Mouse (Mus musculus) embryonic facial prominence, embryonic 15.5 days (tissue): Measurements from ENCODE around the gene Tent4a. TPM values are rescaled to one million over a fixed set of nuclear protein-coding genes. Genes with fewer than 3 reads are reported as not detected.

ENCODE experiments used
- ATAC-seq: fragments of 200-750 bp; cut with Nextera tagmentation; 2 replicates; pipeline ENCODE4 v1.8.0; 2017; ENCODE audit warnings: low read depth, moderate TSS enrichment; ENCODE audit not compliant: insufficient number of reproducible peaks, low FRiP score, low TSS enrichment
- H3K27ac ChIP-seq: fragments of 300-500 bp; sonication (generic); replicated peaks from 2 replicates; pipeline ENCODE4 v1.5.1; 2015; ENCODE audit warnings: mild to moderate bottlenecking, inconsistent platforms
- H3K27me3 ChIP-seq: fragments of 300-500 bp; sonication (generic); 2 replicates; pipeline ENCODE4 v1.6.1; 2015; ENCODE audit warnings: inconsistent platforms
- H3K36me3 ChIP-seq: fragments of 300-500 bp; sonication (generic); 2 replicates; pipeline ENCODE4 v1.6.1; 2015; ENCODE audit warnings: mild to moderate bottlenecking, inconsistent platforms
- H3K4me1 ChIP-seq: fragments of 300-500 bp; sonication (generic); 2 replicates; pipeline ENCODE4 v1.6.1; 2015; ENCODE audit warnings: inconsistent platforms
- H3K4me2 ChIP-seq: fragments of 300-500 bp; sonication (generic); replicated peaks from 2 replicates; pipeline ENCODE4 v1.6.1; 2015; ENCODE audit warnings: mild to moderate bottlenecking, inconsistent platforms
- H3K4me3 ChIP-seq: fragments of 300-500 bp; sonication (generic); replicated peaks from 2 replicates; pipeline ENCODE4 v1.5.1; 2015; ENCODE audit warnings: mild to moderate bottlenecking, inconsistent platforms
- H3K9ac ChIP-seq: fragments of 300-500 bp; sonication (generic); 2 replicates; pipeline ENCODE4 v1.6.1; 2015; ENCODE audit warnings: inconsistent platforms
- H3K9me3 ChIP-seq: fragments of 300-500 bp; sonication (generic); replicated peaks from 2 replicates; pipeline ENCODE4 v1.6.1; 2016; ENCODE audit warnings: inconsistent platforms
- WGBS: fragments of 180-500 bp; shearing (Covaris S2); methylation state at CpG from one replicate; pipeline ENCODE4 v1.1.7; 2015; 5-methylcytosine and 5-hydroxymethylcytosine counted together
- polyA plus RNA-seq: library from polyadenylated mRNA; unstranded; fragments of >200 nt; fragmentation: Nextera tagmentation; extraction: Ambion mirVana; gene quantifications from 2 replicates; pipeline ENCODE4 v1.2.1, GENCODE M21; 2015

The Tent4a gene
- polyA plus RNA-seq, 1 experiment from 2014 or later, result 6.0 TPM

DNA sequence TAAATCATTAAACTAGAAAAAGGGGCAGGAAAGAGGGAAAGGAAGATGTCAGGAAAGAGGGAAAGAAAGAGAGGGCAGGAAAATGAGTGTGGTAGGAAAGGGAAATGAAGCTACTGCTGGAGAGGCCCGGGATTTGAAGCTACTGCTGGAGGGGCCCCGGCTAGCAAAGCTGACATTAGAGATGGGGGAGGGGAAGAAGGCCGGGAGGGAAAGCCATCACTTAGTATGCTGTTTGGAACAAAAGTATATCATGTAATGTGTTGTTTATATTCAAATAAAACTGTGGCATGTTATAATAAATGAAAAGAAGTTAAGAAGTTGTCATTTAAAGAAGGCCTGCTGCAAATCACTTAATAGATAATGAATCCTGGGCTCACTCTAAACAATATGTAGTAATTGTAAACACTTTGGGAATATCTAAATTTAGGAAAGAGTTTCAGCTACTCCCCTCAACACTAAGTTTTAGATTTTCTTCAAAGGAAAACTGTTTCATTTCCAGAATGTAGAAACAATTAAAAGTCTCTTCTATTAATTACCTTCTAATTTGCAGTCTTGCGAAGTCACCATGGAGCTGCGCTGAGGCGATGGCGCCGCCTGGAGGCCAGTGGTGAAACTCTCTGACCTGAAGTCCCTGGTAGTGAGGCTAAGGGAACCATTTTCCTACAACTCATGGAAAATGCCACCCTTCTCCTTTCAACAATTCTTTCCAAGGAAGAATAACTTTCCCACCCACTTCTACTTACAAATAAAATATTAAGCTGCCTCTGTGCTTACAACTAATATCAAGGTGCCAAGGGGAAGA, 74.6 kb downstream of the Tent4a start:
- Histone ChIP-seq H3K4me2 (no peak overlapping the region), H3K4me3 (no peak overlapping the region), H3K27ac (no peak overlapping the region), H3K27me3 (no peaks in the 10 kb centered on the region), H3K4me1 (no peaks in the 10 kb centered on the region), H3K9ac (no peak overlapping the region), H3K36me3 (no peaks in the 10 kb centered on the region), H3K9me3 (no peaks in the 10 kb centered on the region)
- WGBS, result 16% methylated on average over 8 of the region's 8 CpGs
- ATAC-seq, result no peak

DNA sequence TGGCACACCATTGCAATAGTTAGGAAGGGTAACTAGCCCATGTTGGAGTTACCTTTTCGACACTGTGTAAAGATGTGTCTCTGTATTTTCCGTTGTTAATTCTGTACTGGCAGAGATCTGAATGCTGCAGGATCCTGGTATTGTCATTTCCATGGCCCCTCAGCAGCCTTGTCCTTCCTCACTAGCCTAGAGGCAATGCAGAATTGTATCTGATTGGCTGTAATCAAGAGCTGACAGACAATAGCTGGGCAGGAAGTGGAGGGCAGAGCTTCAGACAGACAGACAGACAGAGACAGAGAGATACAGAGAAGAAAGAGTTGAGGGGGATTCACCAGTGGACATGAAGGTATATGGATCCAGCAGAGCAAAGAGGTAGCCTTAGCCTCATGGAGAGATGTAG, 75.5 kb downstream of the Tent4a start:
- ATAC-seq, result no peak

DNA sequence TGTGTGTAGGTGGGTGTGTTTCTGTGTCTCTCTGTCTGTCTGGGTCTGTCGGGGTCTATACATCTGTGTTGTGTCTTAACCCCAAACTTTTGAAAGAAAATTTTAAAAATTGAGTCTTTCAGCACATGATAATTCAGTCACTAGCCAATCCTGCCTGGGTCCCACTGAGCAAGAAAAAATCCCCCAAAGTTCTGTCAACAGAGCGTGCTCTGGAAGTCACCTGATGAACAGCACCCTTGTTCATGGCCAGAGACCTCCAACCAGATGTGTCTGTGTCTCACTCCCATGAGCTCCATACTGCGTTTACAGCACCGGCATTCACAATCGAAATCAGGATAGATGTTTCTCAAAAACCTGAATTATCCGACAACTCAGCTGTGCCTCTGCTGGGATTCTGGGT, 76.0 kb downstream of the Tent4a start:
- no peak overlapping the region for H3K4me2 ChIP-seq
- 88% methylated on average over 6 of the region's 6 CpGs for WGBS
- no peaks in the 10 kb centered on the region for H3K4me1 ChIP-seq
- H3K27ac ChIP-seq, result no peak overlapping the region
- H3K4me3 ChIP-seq, result no peak overlapping the region
- no peak overlapping the region for H3K9ac ChIP-seq
- H3K9me3 ChIP-seq, result no peaks in the 10 kb centered on the region
- no peaks in the 10 kb centered on the region for H3K36me3 ChIP-seq
- no peaks in the 10 kb centered on the region for H3K27me3 ChIP-seq
- ATAC-seq, result no peak

More for the DNA sequence above, 75.5 kb downstream of the Tent4a start:
- no peaks in the 10 kb centered on the region for H3K36me3 ChIP-seq
- no peaks in the 10 kb centered on the region for H3K27me3 ChIP-seq
- H3K4me2 ChIP-seq, result no peak overlapping the region
- WGBS, result 86% methylated on average over 2 of the region's 2 CpGs
- H3K4me3 ChIP-seq, result no peak overlapping the region
- H3K9me3 ChIP-seq, result no peaks in the 10 kb centered on the region
- H3K4me1 ChIP-seq, result no peaks in the 10 kb centered on the region
- H3K27ac ChIP-seq, result no peak overlapping the region
- no peak overlapping the region for H3K9ac ChIP-seq

DNA sequence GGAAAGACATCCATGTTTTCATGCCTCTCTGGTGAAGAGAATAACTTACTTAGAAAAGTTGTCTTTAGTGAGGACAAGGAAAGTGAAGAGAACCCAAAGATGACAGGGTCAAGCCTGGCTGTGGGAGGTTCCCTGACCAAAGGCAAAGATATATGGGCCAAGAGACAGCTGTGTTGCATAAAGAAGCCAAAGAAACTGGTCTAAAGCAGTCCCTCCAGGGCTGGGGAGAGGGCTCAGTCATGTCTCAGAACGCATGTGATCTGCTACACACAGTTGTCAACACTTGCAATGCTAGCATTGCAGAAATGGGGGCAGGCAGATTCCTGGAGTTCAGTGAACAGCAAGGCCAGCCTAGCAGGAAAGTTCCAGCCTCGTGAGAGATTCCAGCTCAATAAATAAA, 77.3 kb downstream of the Tent4a start:
- Histone ChIP-seq H3K36me3 (no peaks in the 10 kb centered on the region), H3K9me3 (no peaks in the 10 kb centered on the region), H3K9ac (no peak overlapping the region), H3K4me2 (no peak overlapping the region), H3K27me3 (no peaks in the 10 kb centered on the region), H3K4me1 (no peaks in the 10 kb centered on the region), H3K4me3 (no peak overlapping the region), H3K27ac (no peak overlapping the region)
- 67% methylated on average over 2 of the region's 2 CpGs for WGBS
- no peak for ATAC-seq

DNA sequence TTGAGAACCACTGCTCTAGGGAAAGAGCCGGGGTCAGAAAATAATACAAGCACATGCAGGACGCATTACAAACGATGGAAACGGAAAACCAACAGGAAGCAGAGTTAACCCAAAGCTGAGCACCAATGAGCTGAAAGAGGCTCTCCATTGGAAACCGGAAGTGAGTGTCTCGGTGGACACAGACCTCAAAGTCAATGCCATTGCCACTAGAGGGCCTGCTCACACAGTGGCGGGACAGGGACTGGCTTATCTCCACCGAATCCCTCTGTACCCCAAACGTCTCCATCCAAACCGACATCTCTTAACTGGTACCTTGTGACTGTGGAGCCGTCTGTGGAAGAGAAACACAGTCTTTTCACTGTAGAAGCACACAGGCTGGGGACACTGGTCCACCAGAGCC, 77.8 kb downstream of the Tent4a start:
- no peaks in the 10 kb centered on the region for H3K36me3 ChIP-seq
- H3K4me2 ChIP-seq, result no peak overlapping the region
- H3K27ac ChIP-seq, result no peak overlapping the region
- 75% methylated on average over 11 of the region's 11 CpGs for WGBS
- no peaks in the 10 kb centered on the region for H3K9me3 ChIP-seq
- H3K4me1 ChIP-seq, result no peaks in the 10 kb centered on the region
- no peak for ATAC-seq
- H3K4me3 ChIP-seq, result no peak overlapping the region
- no peak overlapping the region for H3K9ac ChIP-seq
- no peaks in the 10 kb centered on the region for H3K27me3 ChIP-seq

DNA sequence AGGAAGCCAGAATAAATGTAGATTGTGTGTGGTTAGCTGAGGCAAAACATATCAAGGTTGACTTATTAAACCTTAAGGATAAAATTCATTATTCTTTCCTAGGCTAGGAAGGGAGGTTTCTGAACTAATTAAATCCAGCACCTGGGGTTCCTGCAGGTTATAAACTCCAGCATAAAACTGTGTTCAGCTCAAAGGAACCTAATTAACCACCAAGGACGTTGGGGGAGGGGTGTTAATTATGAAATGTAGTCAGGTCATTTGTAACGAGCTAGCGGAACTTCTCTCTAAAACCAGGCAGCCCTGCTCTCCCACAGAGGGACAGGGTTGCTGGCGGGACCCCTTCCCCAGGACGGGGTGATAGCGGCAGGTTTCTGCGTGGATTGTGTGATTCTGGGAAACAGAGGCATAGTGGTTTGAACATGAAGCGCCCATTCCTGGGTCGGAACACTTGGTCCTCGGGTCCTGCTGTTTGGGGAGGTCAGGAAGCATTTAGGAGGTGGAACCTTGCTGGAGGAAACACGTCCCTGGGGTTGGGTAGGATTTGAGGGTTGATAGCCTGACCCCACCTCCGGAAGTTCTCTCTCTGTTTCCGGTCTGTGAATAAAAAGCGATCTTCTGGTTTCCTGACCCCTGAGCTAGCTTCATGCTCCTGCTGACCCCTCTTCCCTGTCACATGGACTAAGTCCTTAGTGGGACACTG, 78.8 kb downstream of the Tent4a start:
- H3K9ac ChIP-seq, result no peak overlapping the region
- H3K4me2 ChIP-seq, result no peak overlapping the region
- no peaks in the 10 kb centered on the region for H3K36me3 ChIP-seq
- H3K4me3 ChIP-seq, result no peak overlapping the region
- WGBS, result 77% methylated on average over 14 of the region's 14 CpGs
- no peaks in the 10 kb centered on the region for H3K27me3 ChIP-seq
- no peaks in the 10 kb centered on the region for H3K4me1 ChIP-seq
- H3K27ac ChIP-seq, result no peak overlapping the region
- no peaks in the 10 kb centered on the region for H3K9me3 ChIP-seq
- no peak for ATAC-seq

Other genes starting within 250 kb of the Tent4a start
- 116 and 119 TPM in 2 replicates for gene Nsun2, start 871 bp downstream of the Tent4a start, polyA plus RNA-seq
- 33.0 and 35.1 TPM in 2 replicates for gene Srd5a1, start 76.8 kb upstream of the Tent4a start, polyA plus RNA-seq
- 0.77 and 0.88 TPM in 2 replicates for gene Ube2ql1, start 205.3 kb upstream of the Tent4a start, polyA plus RNA-seq